Mouse (Mus musculus) lung, adult 2 months (tissue): ENCODE measurements around the gene Nova2.

Experiments
- CTCF ChIP-seq: fragments of 200-500 bp; IDR thresholded peaks from 2 replicates; pipeline ENCODE4 v1.5.1; 2011; ENCODE audit warnings: mild to moderate bottlenecking, low read length, control low read depth; ENCODE audit not compliant: insufficient read depth
- POLR2A ChIP-seq: fragments of 200-500 bp; IDR thresholded peaks from 2 replicates; pipeline ENCODE4 v1.6.1; 2011; ENCODE audit warnings: low read depth, mild to moderate bottlenecking, control low read depth, low read length, borderline replicate concordance; ENCODE audit errors: extremely low read depth

DNA sequence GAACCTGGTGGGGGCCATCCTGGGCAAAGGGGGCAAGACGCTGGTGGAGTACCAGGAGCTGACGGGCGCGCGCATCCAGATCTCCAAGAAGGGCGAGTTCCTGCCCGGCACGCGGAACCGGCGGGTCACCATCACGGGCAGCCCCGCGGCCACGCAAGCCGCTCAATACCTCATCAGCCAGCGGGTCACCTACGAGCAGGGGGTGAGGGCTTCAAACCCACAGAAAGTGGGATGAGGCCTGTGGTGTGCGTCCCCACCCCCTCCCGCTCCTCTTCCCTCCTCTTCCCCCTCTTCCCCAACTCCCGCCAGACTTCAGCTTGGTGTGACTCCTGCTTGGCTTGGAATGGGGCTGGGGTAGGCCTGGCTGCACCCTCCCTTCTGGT is 32.7 kb downstream of the Nova2 start:
- TF ChIP-seq POLR2A: no peak
- no peak for TF ChIP-seq CTCF
